Mouse (Mus musculus): ENCODE results near the gene Aprt. TPM values are rescaled to one million over a fixed set of nuclear protein-coding genes. Genes with fewer than 3 reads are reported as not detected.

Gene Aprt
- polyA plus RNA-seq, 1 experiment from 2014 or later: 262 TPM

- Histone ChIP-seq H3K4me3 (ENCODE audit: low read depth, low read length) (peak overlapping the region; percentile 93), H3K4me2 (peak overlapping the region; percentile 88), H3K27me3 (ENCODE audit: control insufficient read depth, insufficient read depth, low read length) (no peaks in the 10 kb centered on the region), H3K9ac (ENCODE audit: low read depth, low read length) (peak overlapping the region; percentile 96), H3K36me3 (ENCODE audit: control insufficient read depth, insufficient read depth, low read length) (peaks cover 19% of the 10 kb centered on the region), H3K4me1 (ENCODE audit: control insufficient read depth, insufficient read depth, low read length) (peaks cover 24% of the 10 kb centered on the region), H3K9me3 (replicated peaks; ENCODE audit: control insufficient read depth, low read length) (no peaks in the 10 kb centered on the region), H3K27ac (ENCODE audit: low read depth, low read length) (peak overlapping the region; percentile 94)
- 33% methylated on average over 6 of the region's 6 CpGs for WGBS (ENCODE audit: insufficient replicate concordance)
- no peak for ATAC-seq (replicated peaks; ENCODE audit: insufficient number of reproducible peaks, low FRiP score, low TSS enrichment)
Measured at GRCm38 (mm10) chr8:122566766-122567165, 9.9 kb downstream of the Aprt start.

GRCm38 (mm10) chr8:122564363-122565352 is 12.1 kb downstream of the Aprt start:
- Histone ChIP-seq H3K4me2 (no peak overlapping the region), H3K27ac (ENCODE audit: low read depth, low read length) (no peak overlapping the region), H3K27me3 (ENCODE audit: control insufficient read depth, insufficient read depth, low read length) (no peaks in the 10 kb centered on the region), H3K9ac (ENCODE audit: low read depth, low read length) (no peak overlapping the region), H3K4me3 (ENCODE audit: low read depth, low read length) (no peak overlapping the region), H3K9me3 (replicated peaks; ENCODE audit: control insufficient read depth, low read length) (no peaks in the 10 kb centered on the region), H3K36me3 (ENCODE audit: control insufficient read depth, insufficient read depth, low read length) (no peaks in the 10 kb centered on the region), H3K4me1 (ENCODE audit: control insufficient read depth, insufficient read depth, low read length) (peaks cover 23% of the 10 kb centered on the region)
- 79% methylated on average over 25 of the region's 25 CpGs for WGBS (ENCODE audit: insufficient replicate concordance)
- no peak for ATAC-seq (replicated peaks; ENCODE audit: insufficient number of reproducible peaks, low FRiP score, low TSS enrichment)

- H3K4me3 ChIP-seq (ENCODE audit: low read depth, low read length): no peak overlapping the region
- H3K9ac ChIP-seq (ENCODE audit: low read depth, low read length): no peak overlapping the region
- H3K4me2 ChIP-seq: no peak overlapping the region
- no peak for ATAC-seq (replicated peaks; ENCODE audit: insufficient number of reproducible peaks, low FRiP score, low TSS enrichment)
- no peaks in the 10 kb centered on the region for H3K27me3 ChIP-seq (ENCODE audit: control insufficient read depth, insufficient read depth, low read length)
- H3K27ac ChIP-seq (ENCODE audit: low read depth, low read length): no peak overlapping the region
- no peaks in the 10 kb centered on the region for H3K36me3 ChIP-seq (ENCODE audit: control insufficient read depth, insufficient read depth, low read length)
- H3K4me1 ChIP-seq (ENCODE audit: control insufficient read depth, insufficient read depth, low read length): peaks cover 18% of the 10 kb centered on the region; the same call in 1 of the 2 replicates
- H3K9me3 ChIP-seq (replicated peaks; ENCODE audit: control insufficient read depth, low read length): no peaks in the 10 kb centered on the region
- WGBS (ENCODE audit: insufficient replicate concordance): 78% methylated on average over 5 of the region's 5 CpGs
Measured at GRCm38 (mm10) chr8:122561199-122561598, 15.5 kb downstream of the Aprt start.

GRCm38 (mm10) chr8:122558671-122559349 is 17.9 kb downstream of the Aprt start:
- Histone ChIP-seq H3K9ac (ENCODE audit: low read depth, low read length) (no peak overlapping the region), H3K4me3 (ENCODE audit: low read depth, low read length) (no peak overlapping the region), H3K9me3 (replicated peaks; ENCODE audit: control insufficient read depth, low read length) (no peaks in the 10 kb centered on the region), H3K4me1 (ENCODE audit: control insufficient read depth, insufficient read depth, low read length) (peaks cover 17% of the 10 kb centered on the region; the same call in 1 of the 2 replicates), H3K4me2 (no peak overlapping the region), H3K27ac (ENCODE audit: low read depth, low read length) (peak overlapping the region; percentile 50; the same call in 1 of the 2 replicates), H3K36me3 (ENCODE audit: control insufficient read depth, insufficient read depth, low read length) (no peaks in the 10 kb centered on the region), H3K27me3 (ENCODE audit: control insufficient read depth, insufficient read depth, low read length) (no peaks in the 10 kb centered on the region)
- 11% methylated on average over 12 of the region's 12 CpGs for WGBS (ENCODE audit: insufficient replicate concordance)
- ATAC-seq (replicated peaks; ENCODE audit: insufficient number of reproducible peaks, low FRiP score, low TSS enrichment): peak; percentile 52; the same call in 1 of the 2 replicates

- peak overlapping the region; percentile 64; the same call in 1 of the 2 replicates for H3K27ac ChIP-seq (ENCODE audit: low read depth, low read length)
- no peak overlapping the region for H3K4me3 ChIP-seq (ENCODE audit: low read depth, low read length)
- WGBS (ENCODE audit: insufficient replicate concordance): 40% methylated on average over 10 of the region's 10 CpGs
- no peaks in the 10 kb centered on the region for H3K36me3 ChIP-seq (ENCODE audit: control insufficient read depth, insufficient read depth, low read length)
- peaks cover 17% of the 10 kb centered on the region; the same call in 1 of the 2 replicates for H3K4me1 ChIP-seq (ENCODE audit: control insufficient read depth, insufficient read depth, low read length)
- H3K27me3 ChIP-seq (ENCODE audit: control insufficient read depth, insufficient read depth, low read length): no peaks in the 10 kb centered on the region
- no peak for ATAC-seq (replicated peaks; ENCODE audit: insufficient number of reproducible peaks, low FRiP score, low TSS enrichment)
- no peaks in the 10 kb centered on the region for H3K9me3 ChIP-seq (replicated peaks; ENCODE audit: control insufficient read depth, low read length)
- no peak overlapping the region; the same call in 1 of the 2 replicates for H3K9ac ChIP-seq (ENCODE audit: low read depth, low read length)
- H3K4me2 ChIP-seq: no peak overlapping the region
Measured at GRCm38 (mm10) chr8:122557248-122558038, 19.3 kb downstream of the Aprt start.

GRCm38 (mm10) chr8:122556030-122557009 is 20.4 kb downstream of the Aprt start:
- Histone ChIP-seq H3K27me3 (ENCODE audit: control insufficient read depth, insufficient read depth, low read length) (no peaks in the 10 kb centered on the region), H3K4me3 (ENCODE audit: low read depth, low read length) (no peak overlapping the region), H3K36me3 (ENCODE audit: control insufficient read depth, insufficient read depth, low read length) (no peaks in the 10 kb centered on the region), H3K4me1 (ENCODE audit: control insufficient read depth, insufficient read depth, low read length) (peaks cover 17% of the 10 kb centered on the region; the same call in 1 of the 2 replicates), H3K4me2 (peak overlapping the region; percentile 23; the same call in 1 of the 2 replicates), H3K9ac (ENCODE audit: low read depth, low read length) (peak overlapping the region; percentile 44), H3K27ac (ENCODE audit: low read depth, low read length) (peak overlapping the region; percentile 64; the same call in 1 of the 2 replicates), H3K9me3 (replicated peaks; ENCODE audit: control insufficient read depth, low read length) (no peaks in the 10 kb centered on the region)
- 56% methylated on average over 12 of the region's 12 CpGs for WGBS (ENCODE audit: insufficient replicate concordance)
- no peak for ATAC-seq (replicated peaks; ENCODE audit: insufficient number of reproducible peaks, low FRiP score, low TSS enrichment)

GRCm38 (mm10) chr8:122554786-122555185 is 21.9 kb downstream of the Aprt start:
- no peak overlapping the region for H3K9ac ChIP-seq (ENCODE audit: low read depth, low read length)
- H3K4me1 ChIP-seq (ENCODE audit: control insufficient read depth, insufficient read depth, low read length): peaks cover 25% of the 10 kb centered on the region
- no peak overlapping the region for H3K4me3 ChIP-seq (ENCODE audit: low read depth, low read length)
- no peak for ATAC-seq (replicated peaks; ENCODE audit: insufficient number of reproducible peaks, low FRiP score, low TSS enrichment)
- 78% methylated on average over 6 of the region's 6 CpGs for WGBS (ENCODE audit: insufficient replicate concordance)
- H3K27me3 ChIP-seq (ENCODE audit: control insufficient read depth, insufficient read depth, low read length): no peaks in the 10 kb centered on the region
- no peaks in the 10 kb centered on the region for H3K36me3 ChIP-seq (ENCODE audit: control insufficient read depth, insufficient read depth, low read length)
- H3K27ac ChIP-seq (ENCODE audit: low read depth, low read length): no peak overlapping the region
- no peak overlapping the region for H3K4me2 ChIP-seq
- no peaks in the 10 kb centered on the region for H3K9me3 ChIP-seq (replicated peaks; ENCODE audit: control insufficient read depth, low read length)
